Mouse (Mus musculus) T-helper 1 cell (primary cell): ENCODE measurements around the gene Nrtn.

Source experiments
- in situ Hi-C: fragments of 300-600 bp; cut with MboI, MseI; formaldehyde crosslinking; loops from one replicate; pipeline ENCODE4 v1.15.1; 2025; ENCODE audit warnings: high pct_unique_total_duplicates

The Nrtn gene

DNA sequence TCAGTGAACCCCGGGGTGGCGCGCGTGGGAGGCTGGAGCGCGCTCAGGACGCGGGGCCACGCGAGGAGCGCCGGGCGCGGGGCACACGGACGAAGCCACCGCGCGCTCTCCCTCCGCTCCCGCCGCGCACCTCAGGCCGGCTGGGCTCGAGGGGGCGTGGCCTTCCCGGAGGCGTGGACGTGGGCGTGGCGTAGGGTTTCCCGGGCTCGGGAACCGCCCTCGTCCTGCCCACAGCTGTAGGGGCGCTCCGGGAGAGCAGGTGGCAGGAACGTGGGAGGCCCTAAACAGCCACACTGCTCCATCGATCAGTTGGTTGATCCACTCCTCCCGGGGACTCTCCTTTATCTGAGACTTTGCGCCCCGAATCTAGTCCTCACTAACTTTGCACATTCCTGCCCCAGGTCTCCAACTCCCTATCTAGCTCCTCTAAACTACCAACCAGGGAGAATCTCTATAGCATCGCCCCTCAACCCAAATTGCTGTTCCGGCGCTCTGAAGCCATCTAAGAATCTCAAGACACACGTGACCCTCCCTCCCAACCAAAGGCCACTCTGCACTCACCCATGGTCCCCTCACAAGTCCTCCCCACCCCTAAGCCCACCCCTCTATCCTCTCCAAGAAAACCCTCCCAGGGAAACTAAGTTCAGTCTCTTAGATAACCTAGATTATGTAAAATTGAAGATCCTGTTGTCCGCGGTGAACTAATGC lies at the start of gene Nrtn:
Gene Nrtn (minus strand): TSS at position 115 of the 708 bp plus-strand sequence.
- in situ Hi-C loops: no loop called here

DNA sequence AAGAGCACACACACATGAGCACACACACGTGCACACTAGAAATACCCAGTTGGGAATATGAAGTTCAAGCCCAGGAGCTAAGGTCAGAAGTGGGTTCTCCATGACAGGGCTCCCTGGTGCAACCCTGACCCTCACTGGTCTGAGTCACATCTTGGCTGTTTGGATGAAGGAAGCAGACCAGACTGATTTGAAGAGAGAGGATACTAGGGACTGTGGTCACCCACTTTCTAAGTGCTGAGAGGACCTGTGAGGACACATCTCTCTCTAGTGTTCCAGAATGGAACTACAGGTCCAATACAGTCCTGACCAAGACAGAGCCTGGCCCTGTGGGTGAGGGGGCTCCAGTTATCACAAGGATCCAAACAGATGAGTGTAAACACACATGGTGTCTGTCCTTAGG lies 48.5 kb upstream of the Nrtn start:
- in situ Hi-C loops: no loop called here

DNA sequence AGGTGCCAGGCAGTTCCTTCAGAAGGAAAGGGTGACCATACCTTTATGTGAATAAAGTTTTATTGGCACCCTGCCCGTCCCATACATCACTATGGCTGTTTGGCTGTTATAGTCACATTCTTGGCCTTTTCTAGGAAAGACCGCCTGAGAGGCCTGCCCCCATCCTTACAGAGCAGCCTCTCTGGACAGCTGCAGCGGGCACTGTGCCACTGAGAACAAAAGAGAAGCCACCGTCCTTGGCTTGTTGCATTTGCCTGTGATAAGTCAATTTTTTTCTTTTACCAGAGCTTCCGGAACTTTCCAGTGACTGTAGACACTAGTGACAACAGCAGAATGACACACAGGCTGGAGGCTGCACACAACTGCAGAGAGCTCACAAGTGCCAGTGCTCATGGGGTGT lies 47.6 kb upstream of the Nrtn start:
- in situ Hi-C loops: no loop called here

DNA sequence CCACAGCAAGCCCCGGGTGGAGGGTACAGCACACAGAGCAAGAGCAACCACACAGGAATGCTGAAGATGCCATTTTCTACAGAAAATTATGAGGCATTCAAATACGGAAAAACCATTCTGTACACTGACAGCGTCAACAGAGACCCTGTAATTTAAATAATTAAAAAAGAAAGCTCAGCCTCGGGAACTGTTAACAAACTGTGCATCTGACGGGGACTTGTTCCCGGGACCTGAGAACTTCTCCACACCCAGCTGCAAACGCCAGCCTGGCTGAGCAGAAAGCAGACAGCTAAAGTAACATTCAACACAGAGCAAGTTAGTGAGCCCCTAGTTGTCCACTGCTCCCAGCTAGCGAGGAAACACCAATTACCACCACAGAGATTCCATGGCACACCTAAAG lies 44.7 kb upstream of the Nrtn start:
- in situ Hi-C loops: no loop called here

DNA sequence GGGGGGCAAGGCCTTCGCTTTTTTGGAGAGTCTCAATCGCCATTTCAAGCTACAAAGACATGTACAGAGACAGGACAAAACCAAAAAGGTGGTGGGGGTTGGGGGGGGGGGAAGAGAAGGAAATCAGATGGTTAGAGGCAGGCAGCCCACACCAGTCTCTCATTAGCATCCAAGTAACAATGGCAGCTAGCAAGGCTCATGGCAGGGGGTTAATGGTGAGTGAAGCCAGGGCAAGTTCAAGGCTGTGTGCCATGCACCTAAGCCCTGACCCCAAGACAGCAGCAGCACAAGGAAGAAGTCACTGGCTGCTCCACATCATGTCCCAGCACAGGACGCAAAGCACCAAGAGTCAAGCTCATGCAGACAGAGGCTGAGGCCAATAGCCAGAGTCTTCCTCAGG lies 41.9 kb upstream of the Nrtn start:
- in situ Hi-C loops: no loop called here

DNA sequence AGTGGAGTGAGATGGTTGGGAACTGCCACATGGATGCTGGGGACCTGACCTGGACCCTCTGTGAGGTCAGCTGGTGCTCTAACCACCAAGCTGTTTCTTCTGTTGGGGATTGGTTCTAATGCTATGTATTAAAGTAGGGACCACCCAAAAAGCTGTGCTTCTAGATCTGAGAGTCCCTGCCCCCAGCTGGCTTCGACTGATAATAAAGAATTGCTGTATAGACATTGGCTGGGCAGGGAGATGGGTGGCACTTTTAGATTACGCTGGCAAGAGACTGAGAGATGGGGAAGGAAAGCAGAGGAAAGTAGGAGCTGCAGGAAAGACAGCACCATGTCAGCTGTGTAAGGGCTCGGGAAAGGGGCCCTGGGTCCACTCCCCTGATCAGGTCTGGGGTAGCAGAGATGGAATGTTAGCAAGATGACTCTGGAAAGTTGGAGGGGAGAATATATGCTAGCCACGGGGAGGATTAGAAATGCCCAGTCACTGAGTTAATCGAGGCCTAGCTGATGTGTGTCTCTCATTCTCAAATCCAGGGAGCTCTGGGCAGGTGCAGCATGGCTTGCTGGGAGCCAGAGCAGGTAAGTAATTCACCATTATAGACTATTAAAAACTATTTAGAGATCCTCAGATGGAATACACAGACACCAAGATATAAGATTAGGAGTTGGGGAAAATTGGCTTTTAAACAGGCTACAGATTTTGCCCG lies 36.4 kb upstream of the Nrtn start:
- in situ Hi-C loops: no loop called here

DNA sequence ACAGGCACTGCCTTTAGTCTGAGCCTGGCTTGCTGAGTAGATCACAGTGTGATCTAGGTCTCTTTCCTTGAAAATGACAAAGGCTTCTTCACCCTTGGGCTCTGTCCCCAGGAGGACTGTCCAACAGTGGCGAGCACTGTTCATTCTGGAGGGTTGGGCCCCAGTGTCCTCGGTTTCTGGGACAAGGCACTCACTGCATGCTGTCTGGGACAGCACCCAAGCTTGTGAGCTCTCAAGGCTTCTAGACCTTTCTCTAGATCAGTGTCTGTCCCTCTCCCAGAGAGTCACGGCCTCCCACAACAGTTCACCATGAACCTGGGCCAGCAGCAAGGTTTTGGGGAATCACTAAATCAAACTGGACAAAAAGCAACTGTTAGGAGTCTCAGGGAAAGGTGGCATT lies 35.3 kb upstream of the Nrtn start:
- in situ Hi-C loops: no loop called here

DNA sequence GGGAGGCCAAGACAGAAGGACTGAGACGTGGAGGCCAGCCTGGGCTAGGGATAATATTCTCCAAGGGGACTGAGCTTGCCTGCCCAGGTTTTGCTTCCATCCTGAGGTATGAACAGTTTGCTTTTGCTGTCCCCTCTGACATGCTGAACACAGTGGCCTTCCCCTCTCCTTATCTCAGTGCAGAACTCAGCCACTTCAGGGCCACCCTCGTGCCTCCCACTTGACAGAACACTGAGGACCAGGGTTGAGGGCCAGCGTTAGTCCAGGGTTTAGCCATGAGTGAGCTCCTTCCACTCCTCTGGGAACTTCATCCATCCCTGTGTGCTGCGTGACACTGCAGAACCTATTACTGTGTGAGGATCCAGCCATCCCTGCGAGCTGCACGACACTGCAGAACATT lies 32.0 kb upstream of the Nrtn start:
- in situ Hi-C loops: no loop called here

DNA sequence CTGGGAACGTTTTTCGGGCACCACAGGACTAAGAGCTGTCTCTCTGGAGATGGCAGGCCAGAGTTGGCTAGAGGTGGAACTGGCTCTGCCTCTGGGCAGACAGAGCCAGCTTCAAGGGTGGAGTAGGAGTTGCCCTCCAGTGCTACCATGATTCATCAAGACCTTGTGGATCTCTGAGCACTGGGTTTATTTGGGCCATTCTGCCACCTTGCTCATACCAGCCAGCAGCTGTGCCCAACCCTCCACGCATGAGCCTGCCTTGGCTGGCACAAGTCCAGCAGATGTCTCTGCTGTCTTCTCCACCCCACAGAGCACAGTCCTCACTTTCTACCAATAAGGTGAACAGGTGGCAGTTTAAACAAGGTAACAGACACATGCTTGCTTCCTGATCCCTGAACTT lies 31.6 kb upstream of the Nrtn start:
- in situ Hi-C loops: no loop called here

DNA sequence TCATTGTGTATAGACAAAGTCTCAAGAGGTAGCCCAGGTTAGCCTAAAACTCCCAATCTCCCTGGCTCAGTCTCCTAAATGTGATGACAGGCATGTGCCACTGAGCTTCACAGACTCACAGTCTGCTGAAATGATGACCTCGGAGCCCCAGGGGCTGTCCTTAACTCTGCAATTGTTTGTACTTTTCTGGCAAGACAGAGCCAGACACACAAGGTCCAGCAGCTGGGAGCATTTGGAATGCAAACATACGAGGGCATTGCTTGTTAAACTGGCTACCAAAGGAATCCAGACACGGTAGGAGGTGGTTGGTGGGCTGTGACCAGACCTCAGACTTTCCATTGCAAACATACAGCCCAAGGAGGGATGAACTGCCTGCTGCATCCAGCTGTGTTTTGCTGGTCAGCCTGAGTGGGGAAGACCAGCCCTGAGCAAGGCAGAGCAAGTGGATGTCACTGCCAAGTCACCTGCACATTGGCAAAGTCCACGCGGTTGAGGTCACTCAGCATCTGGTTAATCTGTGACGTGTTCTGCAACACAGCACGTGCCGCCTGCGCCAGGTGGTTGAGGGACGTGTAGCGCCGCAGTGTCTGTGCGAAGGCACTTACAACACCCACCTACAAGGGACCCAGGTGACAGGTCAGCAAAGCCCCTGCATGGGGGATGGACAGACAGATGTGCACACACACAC lies 23.1 kb upstream of the Nrtn start:
- in situ Hi-C loops: no loop called here

DNA sequence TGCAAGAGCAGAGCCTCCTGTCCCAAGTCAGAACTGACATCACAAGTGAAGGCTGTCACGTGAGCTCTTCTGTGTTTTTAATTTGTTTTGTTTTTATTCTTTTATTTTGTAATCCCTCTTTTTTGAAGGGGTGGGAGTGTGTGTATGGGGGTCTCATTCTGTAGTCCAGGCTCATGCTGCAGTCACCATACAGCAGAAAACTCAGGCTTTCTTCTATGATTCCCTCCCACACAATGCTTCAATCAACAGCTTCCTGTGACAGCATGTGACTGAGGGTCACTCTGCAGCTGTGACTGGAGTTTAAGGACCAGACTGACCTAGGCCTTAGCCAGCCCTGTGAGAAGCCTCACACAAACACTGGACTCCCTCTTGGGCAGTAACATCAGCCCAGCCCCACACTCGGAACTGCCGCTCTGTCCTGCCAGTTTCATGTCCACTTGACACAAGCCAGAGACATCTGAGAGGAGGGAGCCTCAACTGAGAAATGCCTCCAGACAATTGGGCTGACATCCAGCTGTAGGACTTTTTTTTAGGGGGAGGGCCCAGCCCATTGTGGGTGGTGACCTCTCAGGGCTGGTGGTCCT lies 21.5 kb upstream of the Nrtn start:
- in situ Hi-C loops: no loop called here

DNA sequence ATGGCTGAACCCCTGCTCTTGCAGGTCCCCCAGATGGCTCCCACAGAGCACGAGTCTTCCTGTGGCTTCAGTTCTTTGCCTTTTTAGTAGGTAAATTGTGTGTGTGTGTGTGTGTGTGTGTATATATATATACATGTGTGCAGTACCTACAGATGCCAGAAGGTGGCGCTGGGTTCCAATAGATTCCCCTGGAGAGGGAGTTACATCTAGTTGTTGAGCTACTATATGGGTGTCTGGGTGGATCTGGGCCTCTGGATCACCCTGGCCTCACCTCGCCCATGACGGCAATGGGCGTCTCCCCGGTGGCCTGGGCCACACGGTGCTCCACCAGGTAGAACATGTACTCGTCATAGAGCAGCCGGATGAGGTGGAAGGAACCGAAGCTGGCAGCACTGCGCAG lies 20.2 kb upstream of the Nrtn start:
- in situ Hi-C loops: no loop called here

DNA sequence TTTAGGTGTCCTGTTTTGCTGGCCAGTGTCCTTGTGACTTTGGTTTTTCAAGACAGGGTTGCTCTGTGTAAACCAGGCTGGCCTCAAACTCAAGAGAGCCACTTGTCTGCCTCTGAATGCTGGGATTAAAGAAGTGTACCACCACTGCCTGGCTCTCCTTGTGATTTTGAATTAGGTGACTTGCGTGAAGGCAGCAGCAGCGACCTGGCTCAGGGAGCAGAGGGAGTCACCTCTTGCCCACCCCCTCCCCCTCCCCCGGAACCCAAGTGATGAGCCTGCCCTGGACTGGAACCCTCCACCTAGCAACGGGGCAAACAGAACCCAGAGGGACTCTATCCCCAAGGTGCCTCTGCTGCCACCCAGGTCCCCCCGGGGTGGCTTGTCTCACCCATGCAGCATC lies 12.6 kb upstream of the Nrtn start, which contains the start of gene Prr22:
Gene Prr22 (plus strand): TSS at position 301 of the 400 bp plus-strand sequence.
- in situ Hi-C loops: no loop called here

DNA sequence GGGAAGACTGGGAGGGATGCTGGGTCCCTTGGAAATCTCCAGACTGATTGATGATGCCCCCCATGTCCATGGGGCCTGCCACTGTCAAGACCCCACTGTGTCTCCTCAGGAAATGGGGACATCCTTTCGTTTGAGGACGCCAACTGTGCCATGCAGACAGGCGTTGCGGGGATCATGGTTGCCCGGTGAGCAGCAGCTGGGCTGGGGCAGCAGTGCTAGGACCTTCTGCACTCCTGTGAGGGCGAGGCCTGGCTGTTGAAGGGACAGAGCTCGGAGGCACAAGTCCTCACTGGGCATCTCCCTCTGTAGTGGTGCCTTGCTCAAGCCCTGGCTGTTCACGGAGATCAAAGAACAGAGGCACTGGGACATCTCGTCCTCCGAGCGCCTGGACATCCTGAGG lies 11.6 kb upstream of the Nrtn start:
- in situ Hi-C loops: no loop called here

DNA sequence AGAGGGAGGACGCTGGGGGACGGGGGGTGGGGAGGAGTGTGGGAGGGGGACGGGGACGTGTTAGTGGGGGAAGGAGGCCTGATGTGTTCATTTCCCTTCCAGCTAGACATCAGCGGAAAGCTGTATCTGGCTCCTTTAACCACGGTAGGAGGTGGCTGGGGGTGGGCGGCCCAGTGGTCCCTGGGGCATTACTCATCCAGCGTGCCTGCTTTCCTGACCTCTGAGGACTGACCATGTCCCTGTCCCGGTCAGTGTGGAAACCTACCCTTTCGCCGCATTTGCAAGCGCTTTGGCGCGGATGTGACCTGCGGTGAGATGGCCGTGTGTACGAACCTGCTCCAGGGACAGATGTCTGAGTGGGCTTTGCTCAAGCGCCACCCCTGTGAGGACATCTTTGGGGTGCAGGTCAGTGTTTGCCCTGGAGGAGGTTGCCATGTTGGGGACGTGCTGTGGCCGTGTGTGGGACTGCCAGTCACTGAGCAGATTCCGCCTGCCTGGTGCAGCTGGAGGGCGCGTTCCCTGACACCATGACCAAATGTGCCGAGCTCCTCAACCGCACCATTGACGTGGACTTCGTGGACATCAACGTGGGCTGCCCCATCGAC lies 10.3 kb upstream of the Nrtn start:
- in situ Hi-C loops: no loop called here

DNA sequence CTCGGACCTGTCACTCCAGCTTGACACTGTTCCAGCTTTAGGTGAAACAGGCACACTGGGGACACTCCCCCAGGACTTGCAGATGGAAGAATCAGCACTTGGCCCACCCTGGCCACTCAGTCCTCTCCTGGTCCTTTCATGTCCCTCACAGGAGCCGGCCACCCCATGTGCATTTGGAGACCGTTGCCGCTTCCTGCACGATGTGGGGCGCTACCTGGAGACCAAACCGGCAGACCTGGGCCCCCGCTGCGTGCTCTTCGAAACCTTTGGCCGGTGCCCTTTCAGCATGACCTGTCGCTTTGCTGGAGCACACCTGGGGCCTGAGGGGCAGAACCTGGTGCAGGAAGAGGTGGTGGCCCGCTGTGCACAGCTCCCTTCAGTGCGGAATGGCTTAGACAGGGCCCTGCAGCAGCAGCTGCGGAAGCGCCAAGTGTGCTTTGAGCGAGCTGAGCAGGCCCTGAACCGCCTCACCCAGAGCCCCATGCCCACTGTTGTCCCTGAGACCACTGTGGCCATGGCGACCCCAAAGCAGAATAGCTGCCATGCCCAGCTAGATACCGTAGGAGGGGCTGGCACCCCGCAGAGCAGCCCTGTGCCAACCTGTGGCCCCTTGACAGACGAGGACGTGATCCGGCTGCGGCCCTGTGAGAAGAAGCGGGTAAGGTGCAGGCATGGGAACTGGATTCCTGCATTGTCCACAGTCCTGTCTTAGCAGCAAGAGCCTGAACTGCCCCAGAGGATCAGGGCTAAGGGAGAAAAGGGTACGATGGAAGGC lies 9.5 kb upstream of the Nrtn start:
- in situ Hi-C loops: no loop called here

DNA sequence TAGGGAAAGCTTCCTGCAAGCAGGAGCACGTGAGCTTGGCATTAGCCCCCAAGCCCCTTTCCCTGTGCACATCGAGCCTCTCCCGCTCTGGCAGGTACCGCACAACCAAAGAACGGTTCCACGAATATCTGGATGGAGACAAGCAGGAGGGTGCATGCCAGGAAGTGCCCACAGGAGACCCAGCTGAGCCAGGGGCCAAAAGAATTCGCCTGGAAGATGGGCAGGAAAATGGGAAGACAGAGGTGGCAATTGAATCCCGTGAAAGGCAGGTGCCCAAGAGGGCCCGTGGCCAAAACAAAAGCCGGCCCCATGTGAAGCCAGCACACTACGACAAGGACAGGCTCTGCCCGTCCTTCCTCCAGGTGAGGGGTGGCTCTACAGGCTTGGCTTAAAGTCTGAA lies 8.1 kb upstream of the Nrtn start:
- in situ Hi-C loops: no loop called here

DNA sequence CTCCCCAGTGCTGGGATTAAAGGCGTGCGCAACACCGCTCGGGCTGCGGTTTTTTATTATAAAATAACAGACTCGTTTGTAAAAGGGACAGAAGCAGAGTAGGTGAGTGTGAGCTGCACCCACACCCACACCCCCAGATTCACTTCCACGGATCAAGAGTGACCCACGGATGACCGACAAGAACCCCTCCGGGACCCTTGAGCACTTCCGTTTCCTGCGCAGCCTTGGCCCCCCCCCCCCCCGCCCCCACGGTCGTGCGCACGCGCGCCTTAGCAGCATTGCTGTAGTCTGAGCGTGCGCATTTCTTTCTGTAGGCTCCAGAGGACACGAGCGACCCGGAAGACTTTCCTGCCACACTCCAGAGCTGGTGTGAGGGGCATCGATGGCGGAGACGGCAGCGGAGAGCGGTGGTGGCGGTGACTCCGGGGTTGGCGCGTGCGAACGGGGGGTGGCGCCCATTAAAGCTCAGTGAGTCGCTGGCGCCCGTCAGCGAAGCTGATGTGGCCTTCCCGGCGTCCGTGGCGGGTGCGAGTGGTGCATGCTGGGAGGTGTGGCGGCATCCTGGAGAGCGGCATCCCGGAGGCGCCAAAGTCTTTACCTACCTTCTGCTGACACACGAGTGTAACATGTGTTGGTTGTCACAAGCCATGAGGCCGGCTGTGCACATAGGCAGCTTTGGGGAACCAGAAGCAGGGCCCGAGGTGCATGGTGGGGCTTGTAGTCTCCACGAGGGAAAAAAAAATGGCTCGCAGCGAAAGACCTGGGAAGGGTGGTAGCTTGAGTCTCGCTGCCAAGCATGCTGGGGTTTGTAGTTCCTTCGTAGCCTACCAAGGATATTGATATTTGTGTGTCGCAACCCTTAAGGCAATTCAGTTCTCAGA lies 7.4 kb upstream of the Nrtn start, which contains the start of gene Dus3l:
Gene Dus3l (plus strand): TSS at position 284 of the 881 bp plus-strand sequence.
- in situ Hi-C loops: no loop called here

DNA sequence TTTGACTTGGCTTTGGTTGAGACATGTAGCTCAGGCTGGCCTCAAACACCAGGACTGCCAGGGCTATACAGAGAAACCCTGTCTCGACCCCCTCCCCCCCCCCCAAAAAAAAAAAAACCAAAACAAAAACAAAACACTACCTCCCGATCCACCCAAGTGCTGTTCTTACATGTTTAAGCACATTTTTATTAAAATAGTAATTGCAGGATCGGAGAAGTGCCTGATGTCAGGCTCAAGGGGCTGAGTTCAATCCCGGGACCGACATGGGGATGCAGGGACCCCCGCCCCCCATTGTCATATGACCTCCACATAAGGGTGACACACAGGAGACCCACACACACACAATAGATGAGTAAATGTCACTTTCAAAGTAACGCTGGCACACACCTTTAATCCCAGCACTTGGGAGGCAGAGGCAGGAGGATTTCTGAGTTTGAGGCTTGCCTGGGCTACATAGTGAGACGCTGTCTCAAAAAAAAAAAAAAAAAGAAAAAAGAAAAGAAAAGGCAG lies 6.5 kb upstream of the Nrtn start:
- in situ Hi-C loops: no loop called here
